8 mouse cellular contexts compared by ENCODE assay signal in genomic region chr5:65434471-65435362, GRCm38 (mm10). TPM values are rescaled to one million over a fixed set of nuclear protein-coding genes. Genes with fewer than 3 reads are reported as not detected.
DNase-seq lines count a peak whose midpoint lies in the region; ATAC-seq and TF ChIP-seq lines count a peak whose summit lies in the region.

No protein-coding gene starts in this region.

- H3K4me2 ChIP-seq in liver, embryonic 12.5 days = peak overlapping the region; percentile 95
- peak overlapping the region; percentile 59 for H3K4me2 ChIP-seq in stomach, embryonic 14.5 days (replicated peaks; ENCODE audit: low read depth, low read length)

- no peak for DNase-seq in gastrocnemius, adult 2 months
- DNase-seq in gastrocnemius, postnatal 36 days = no peak
- peak; percentile 4 for DNase-seq in thymus, postnatal 14 days
- no peak for DNase-seq in thymus, adult 18-20 months
- DNase-seq in frontal cortex, postnatal 36 days (ENCODE audit: low spot score in 2 of 2) = peak; percentile 21 to 51
- no peak for DNase-seq in natural killer cell, adult 2 months (ENCODE audit: low spot score in 2 of 2)

- H3K27me3 ChIP-seq in liver, embryonic 12.5 days (replicated peaks) = peaks cover 7% of the 10 kb centered on the region; the same call in 1 of the 2 replicates
- H3K27me3 ChIP-seq in stomach, embryonic 14.5 days (ENCODE audit: control insufficient read depth, insufficient read depth, low read length) = no peaks in the 10 kb centered on the region

- H3K4me3 ChIP-seq in gastrocnemius, adult 2 months = peak overlapping the region; percentile 96
- H3K4me3 ChIP-seq in liver, embryonic 12.5 days = peak overlapping the region; percentile 81
- H3K4me3 ChIP-seq in stomach, embryonic 14.5 days (ENCODE audit: low read depth, low read length) = peak overlapping the region; percentile 76

- H3K27ac ChIP-seq in gastrocnemius, adult 2 months = peak overlapping the region; percentile 96
- H3K27ac ChIP-seq in liver, embryonic 12.5 days = 0 out of 2 replicates have a peak overlapping the region, but pooled peaks have one; percentile 65
- peak overlapping the region; percentile 79; the same call in 1 of the 2 replicates for H3K27ac ChIP-seq in stomach, embryonic 14.5 days (ENCODE audit: low read length)

- no peaks in the 10 kb centered on the region for H3K36me3 ChIP-seq in liver, embryonic 12.5 days
- H3K36me3 ChIP-seq in stomach, embryonic 14.5 days (ENCODE audit: control insufficient read depth, insufficient read depth, low read length) = no peaks in the 10 kb centered on the region

- intact Hi-C loops in gastrocnemius, adult 2 months (cut with DNase I) = no loop called here
- intact Hi-C loops in gastrocnemius, postnatal 36 days (cut with DNase I) = loop anchor here (2.0 kb wide), 1 partner anchor 58 kb away; the partner anchor contains the start of gene Gm43552

- no peak for ATAC-seq in liver, embryonic 12.5 days
- ATAC-seq in stomach, embryonic 14.5 days (ENCODE audit: insufficient number of reproducible peaks, insufficient read depth, low FRiP score, low read depth) = no peak

- peak overlapping the region; percentile 81 for H3K9ac ChIP-seq in liver, embryonic 12.5 days
- peak overlapping the region; percentile 78 for H3K9ac ChIP-seq in stomach, embryonic 14.5 days (replicated peaks; ENCODE audit: low read depth, low read length)

- no peaks in the 10 kb centered on the region for H3K9me3 ChIP-seq in liver, embryonic 12.5 days (replicated peaks)
- no peaks in the 10 kb centered on the region for H3K9me3 ChIP-seq in stomach, embryonic 14.5 days (ENCODE audit: control insufficient read depth, low read depth, low read length)

- WGBS in liver, embryonic 12.5 days (ENCODE audit: insufficient replicate concordance) = 19% methylated on average over 15 of the region's 15 CpGs
- 6% methylated on average over 15 of the region's 15 CpGs for WGBS in stomach, embryonic 14.5 days

- peaks cover 19% of the 10 kb centered on the region for H3K4me1 ChIP-seq in liver, embryonic 12.5 days
- peaks cover 4% of the 10 kb centered on the region; the same call in 1 of the 2 replicates for H3K4me1 ChIP-seq in stomach, embryonic 14.5 days (ENCODE audit: control insufficient read depth, insufficient read depth, low read length)

- TF ChIP-seq CTCF in gastrocnemius, adult 2 months (IDR thresholded peaks at IDR 0.05) = no peak

RNA-seq across cellular contexts. Expression of gene Ugdh, which starts 1.0 kb away (rescaled TPM):
- 10 to 100 TPM in 1 of 2 experiments, 1 to 10 TPM in 1; 5.8 to 12.0 TPM for total RNA-seq in gastrocnemius, adult 2 months (2021)
- total RNA-seq in gastrocnemius, postnatal 36 days (2021) = 10 to 100 TPM in 1 of 2 experiments, 1 to 10 TPM in 1; 9.2 to 10.1 TPM
- 24.1 and 26.3 TPM in 2 replicates for polyA plus RNA-seq in liver, embryonic 12.5 days (2016; fragmentation: Nextera tagmentation; extraction: Ambion mirVana)
- 120 and 134 TPM in 2 replicates for polyA plus RNA-seq in stomach, embryonic 14.5 days (2014; fragmentation: Nextera tagmentation; extraction: Ambion mirVana)

RNA-seq across cellular contexts. Expression of gene Lias, which starts 43.4 kb away (rescaled TPM):
- total RNA-seq in gastrocnemius, adult 2 months (2021) = 10 to 100 TPM; 38.8 to 41.3 TPM
- total RNA-seq in gastrocnemius, postnatal 36 days (2021) = 10 to 100 TPM; 42.3 to 44.5 TPM
- 51.7 and 54.8 TPM in 2 replicates for polyA plus RNA-seq in liver, embryonic 12.5 days (2016; fragmentation: Nextera tagmentation; extraction: Ambion mirVana)
- 60.0 and 60.3 TPM in 2 replicates for polyA plus RNA-seq in stomach, embryonic 14.5 days (2014; fragmentation: Nextera tagmentation; extraction: Ambion mirVana)

RNA-seq across cellular contexts. Expression of gene Rpl9, which starts 43.5 kb away (rescaled TPM):
- total RNA-seq in gastrocnemius, adult 2 months (2021) = 100 to 1,000 TPM; 502 to 606 TPM
- 100 to 1,000 TPM; 421 to 512 TPM for total RNA-seq in gastrocnemius, postnatal 36 days (2021)
- 867 and 884 TPM in 2 replicates for polyA plus RNA-seq in liver, embryonic 12.5 days (2016; fragmentation: Nextera tagmentation; extraction: Ambion mirVana)
- polyA plus RNA-seq in stomach, embryonic 14.5 days (2014; fragmentation: Nextera tagmentation; extraction: Ambion mirVana) = 1,227 and 1,298 TPM in 2 replicates

RNA-seq across cellular contexts. Expression of gene Gm43552, which starts 57.9 kb away (rescaled TPM):
- total RNA-seq in gastrocnemius, adult 2 months (2021) = not detected
- not detected for total RNA-seq in gastrocnemius, postnatal 36 days (2021)
- not detected in 2 replicates for polyA plus RNA-seq in liver, embryonic 12.5 days (2016; fragmentation: Nextera tagmentation; extraction: Ambion mirVana)
- not detected in 2 replicates for polyA plus RNA-seq in stomach, embryonic 14.5 days (2014; fragmentation: Nextera tagmentation; extraction: Ambion mirVana)

Comparison
In these comparisons a context has a peak if more than half of its experiments do, and no peak if none do; other contexts are left out.
1. DNase-seq: peak in thymus, postnatal 14 days (single experiment) and frontal cortex, postnatal 36 days (2 of 2); none in gastrocnemius, adult 2 months (single experiment), gastrocnemius, postnatal 36 days (0 of 2), thymus, adult 18-20 months (0 of 2) and natural killer cell, adult 2 months (0 of 2).
2. Peak in every context shown above with its lines, with median percentiles within 50 percentile points of each other: H3K27ac ChIP-seq and H3K4me3 ChIP-seq.